ENCODE assay signal across 18 mouse cellular contexts in genomic region chr17:57102276-57102675, GRCm38 (mm10). TPM values are rescaled to one million over a fixed set of nuclear protein-coding genes. Genes with fewer than 3 reads are reported as not detected.
"Had no signal": no experiment of that assay in that cellular context is flagged by ENCODE, and none has a peak within 500 bp of the region (broad histone marks: within the 10 kb centered on the region; RNA-seq: fewer than 3 reads in every experiment).

No protein-coding gene starts in this region.

- H3K4me2 ChIP-seq: limb, embryonic 13.5 days; liver, embryonic 12.5 days; liver, embryonic 15.5 days; lung, embryonic 15.5 days; midbrain, embryonic 13.5 days; stomach, embryonic 15.5 days had no signal

- H3K9me3 ChIP-seq: limb, embryonic 10.5 days; limb, embryonic 13.5 days; liver, embryonic 12.5 days; liver, embryonic 15.5 days; lung, embryonic 15.5 days; midbrain, embryonic 13.5 days; stomach, embryonic 15.5 days had no signal

- H3K27ac ChIP-seq: limb, embryonic 10.5 days; limb, embryonic 13.5 days; liver, embryonic 12.5 days; liver, embryonic 15.5 days; lung, embryonic 15.5 days; midbrain, embryonic 13.5 days; stomach, embryonic 15.5 days had no signal

- H3K27me3 ChIP-seq: limb, embryonic 13.5 days; lung, embryonic 15.5 days; midbrain, embryonic 13.5 days; stomach, embryonic 15.5 days had no signal

- DNase-seq: kidney, adult 18-20 months; kidney, adult 9 months; kidney, postnatal 14 days; kidney, postnatal 4 days; liver; lung, adult 18-20 months; lung, postnatal 10 days; lung, postnatal 36 days; thymus, postnatal 25 days had no signal

- H3K4me3 ChIP-seq: limb, embryonic 10.5 days; limb, embryonic 13.5 days; liver, embryonic 12.5 days; liver, embryonic 15.5 days; lung, embryonic 15.5 days; midbrain, embryonic 13.5 days; stomach, embryonic 15.5 days had no signal

- H3K36me3 ChIP-seq: liver, embryonic 12.5 days; liver, embryonic 15.5 days; lung, embryonic 15.5 days; midbrain, embryonic 13.5 days; stomach, embryonic 15.5 days had no signal

- H3K9ac ChIP-seq: limb, embryonic 13.5 days; liver, embryonic 12.5 days; liver, embryonic 15.5 days; lung, embryonic 15.5 days; midbrain, embryonic 13.5 days; stomach, embryonic 15.5 days had no signal

- ATAC-seq: liver, embryonic 12.5 days; midbrain, embryonic 13.5 days; midbrain, embryonic 16.5 days had no signal

RNA-seq across cellular contexts. Expression of gene Tnfsf9, which starts 2.8 kb away (rescaled TPM):
- total RNA-seq: megakaryocyte-erythroid progenitor cell, adult 5-6 weeks had no signal

RNA-seq across cellular contexts. Expression of gene Tubb4a, which starts 14.7 kb away (rescaled TPM):
- total RNA-seq: megakaryocyte-erythroid progenitor cell, adult 5-6 weeks had no signal

RNA-seq across cellular contexts. Expression of gene Crb3, which starts 43.4 kb away (rescaled TPM):
- total RNA-seq: megakaryocyte-erythroid progenitor cell, adult 5-6 weeks had no signal
